Mouse (Mus musculus) lung, postnatal 0 days (tissue): Measurements from ENCODE around the gene Cd28. TPM values are rescaled to one million over a fixed set of nuclear protein-coding genes. Genes with fewer than 3 reads are reported as not detected.

Source experiments
- ATAC-seq: fragments of 200-750 bp; cut with Nextera tagmentation; 2 replicates; pipeline ENCODE4 v1.8.0; 2017; ENCODE audit warnings: moderate library complexity
- DNase-seq: peaks from one replicate; pipeline ENCODE4 v3.0.0-alpha.2; 2016; ENCODE audit warnings: low spot score
- H3K27ac ChIP-seq: fragments of 300-500 bp; sonication (generic); 2 replicates; pipeline ENCODE4 v1.5.1; 2014; ENCODE audit warnings: antibody characterized with exemption, mild to moderate bottlenecking, low read length, mixed read lengths
- H3K27me3 ChIP-seq: fragments of 300-500 bp; sonication (generic); replicated peaks from 2 replicates; pipeline ENCODE4 v1.6.1; 2014; ENCODE audit warnings: low read length, mixed read lengths; ENCODE audit not compliant: insufficient read depth
- H3K36me3 ChIP-seq: fragments of 300-500 bp; sonication (generic); 2 replicates; pipeline ENCODE4 v1.6.1; 2014; ENCODE audit warnings: low read length, mixed read lengths; ENCODE audit not compliant: insufficient read depth
- H3K4me1 ChIP-seq: fragments of 300-500 bp; sonication (generic); 2 replicates; pipeline ENCODE4 v1.6.1; 2014; ENCODE audit warnings: antibody characterized with exemption, low read depth, low read length, mixed read lengths; ENCODE audit not compliant: insufficient read depth
- H3K4me2 ChIP-seq: fragments of 300-500 bp; sonication (generic); replicated peaks from 2 replicates; pipeline ENCODE4 v1.6.1; 2014; ENCODE audit warnings: low read depth, mild to moderate bottlenecking, low read length, moderate library complexity, mixed read lengths
- H3K4me3 ChIP-seq: fragments of 300-500 bp; sonication (generic); 2 replicates; pipeline ENCODE4 v1.5.1; 2014; ENCODE audit warnings: low read depth, low read length
- H3K9ac ChIP-seq: fragments of 300-500 bp; sonication (generic); replicated peaks from 2 replicates; pipeline ENCODE4 v1.6.1; 2014; ENCODE audit warnings: low read depth, mild to moderate bottlenecking
- H3K9me3 ChIP-seq: fragments of 300-500 bp; sonication (generic); 2 replicates; pipeline ENCODE4 v1.6.1; 2016; ENCODE audit warnings: low read length, mixed read lengths
- CTCF ChIP-seq: IDR thresholded peaks from 2 replicates; pipeline ENCODE4 v1.5.1; 2016; ENCODE audit warnings: antibody characterized with exemption, mild to moderate bottlenecking
- EP300 ChIP-seq: IDR thresholded peaks from 2 replicates; pipeline ENCODE4 v1.6.1; 2016; ENCODE audit warnings: antibody characterized with exemption, mild to moderate bottlenecking, control low read depth
- WGBS: fragments of 180-500 bp; shearing (Covaris S2); extraction: QIAGEN DNeasy Blood & Tissue Kit; methylation state at CpG from one replicate; pipeline ENCODE4 v1.1.7; 2014; 5-methylcytosine and 5-hydroxymethylcytosine counted together
- polyA plus RNA-seq: library from polyadenylated mRNA; unstranded; fragments of >200 nt; fragmentation: Nextera tagmentation; extraction: Ambion mirVana; gene quantifications from 2 replicates; pipeline ENCODE4 v1.2.1, GENCODE M21; 2015

Cd28 gene
- polyA plus RNA-seq, 1 experiment from 2014 or later = 0.12 TPM

GRCm38 (mm10) chr1:60746856-60747255 is 30.3 kb downstream of the Cd28 start:
- ATAC-seq (no peak), DNase-seq (no peak)
- WGBS = 95% methylated on average over 5 of the region's 5 CpGs

GRCm38 (mm10) chr1:60748286-60748685 is 31.7 kb downstream of the Cd28 start:
- DNase-seq = no peak
- WGBS = 91% methylated on average over 1 of the region's 1 CpGs
- no peak for ATAC-seq

More at GRCm38 (mm10) chr1:60746856-60747255, 30.3 kb downstream of the Cd28 start:
- no peak overlapping the region for H3K9ac ChIP-seq
- no peaks in the 10 kb centered on the region for H3K4me1 ChIP-seq
- TF ChIP-seq CTCF (no peak), EP300 (no peak)
- no peak overlapping the region for H3K4me3 ChIP-seq
- H3K36me3 ChIP-seq = no peaks in the 10 kb centered on the region
- no peak overlapping the region for H3K27ac ChIP-seq
- H3K27me3 ChIP-seq = no peaks in the 10 kb centered on the region
- H3K4me2 ChIP-seq = no peak overlapping the region
- no peaks in the 10 kb centered on the region for H3K9me3 ChIP-seq

GRCm38 (mm10) chr1:60748936-60749335 is 32.3 kb downstream of the Cd28 start:
- Histone ChIP-seq H3K4me1 (no peaks in the 10 kb centered on the region), H3K9me3 (no peaks in the 10 kb centered on the region), H3K36me3 (no peaks in the 10 kb centered on the region), H3K4me2 (no peak overlapping the region), H3K27ac (no peak overlapping the region), H3K9ac (no peak overlapping the region), H3K27me3 (no peaks in the 10 kb centered on the region), H3K4me3 (no peak overlapping the region)
- DNase-seq (no peak), ATAC-seq (no peak)
- 40% methylated on average over 4 of the region's 4 CpGs for WGBS
- no peak for TF ChIP-seq EP300
- TF ChIP-seq CTCF = no peak

More at GRCm38 (mm10) chr1:60748286-60748685, 31.7 kb downstream of the Cd28 start:
- H3K4me3 ChIP-seq = no peak overlapping the region
- no peaks in the 10 kb centered on the region for H3K4me1 ChIP-seq
- no peaks in the 10 kb centered on the region for H3K9me3 ChIP-seq
- TF ChIP-seq CTCF (no peak), EP300 (no peak)
- no peaks in the 10 kb centered on the region for H3K27me3 ChIP-seq
- no peak overlapping the region for H3K27ac ChIP-seq
- H3K36me3 ChIP-seq = no peaks in the 10 kb centered on the region
- no peak overlapping the region for H3K4me2 ChIP-seq
- no peak overlapping the region for H3K9ac ChIP-seq

- TF ChIP-seq EP300 (no peak), CTCF (no peak)
- H3K27me3 ChIP-seq = no peaks in the 10 kb centered on the region
- no peak overlapping the region for H3K4me2 ChIP-seq
- H3K4me1 ChIP-seq = no peaks in the 10 kb centered on the region
- no peak overlapping the region for H3K27ac ChIP-seq
- H3K36me3 ChIP-seq = no peaks in the 10 kb centered on the region
- H3K9me3 ChIP-seq = no peaks in the 10 kb centered on the region
- H3K4me3 ChIP-seq = no peak overlapping the region
- 73% methylated on average over 5 of the region's 5 CpGs for WGBS
- no peak overlapping the region for H3K9ac ChIP-seq
- DNase-seq (no peak), ATAC-seq (no peak)
Observed at GRCm38 (mm10) chr1:60749346-60749840, 32.8 kb downstream of the Cd28 start.

GRCm38 (mm10) chr1:60750201-60750765 is 33.7 kb downstream of the Cd28 start:
- ATAC-seq (no peak), DNase-seq (no peak)
- WGBS = 82% methylated on average over 6 of the region's 6 CpGs
- TF ChIP-seq CTCF (no peak), EP300 (no peak)
- Histone ChIP-seq H3K4me3 (no peak overlapping the region), H3K9me3 (no peaks in the 10 kb centered on the region), H3K9ac (no peak overlapping the region), H3K4me2 (no peak overlapping the region), H3K36me3 (no peaks in the 10 kb centered on the region), H3K4me1 (no peaks in the 10 kb centered on the region), H3K27ac (no peak overlapping the region), H3K27me3 (no peaks in the 10 kb centered on the region)

- ATAC-seq (no peak), DNase-seq (no peak)
- no peaks in the 10 kb centered on the region for H3K4me1 ChIP-seq
- WGBS = 85% methylated on average over 4 of the region's 4 CpGs
- H3K36me3 ChIP-seq = no peaks in the 10 kb centered on the region
- no peak overlapping the region for H3K4me2 ChIP-seq
- no peak overlapping the region for H3K4me3 ChIP-seq
- no peak overlapping the region for H3K27ac ChIP-seq
- no peaks in the 10 kb centered on the region for H3K27me3 ChIP-seq
- no peak overlapping the region for H3K9ac ChIP-seq
- no peaks in the 10 kb centered on the region for H3K9me3 ChIP-seq
- no peak for TF ChIP-seq EP300
- TF ChIP-seq CTCF = no peak
Observed at GRCm38 (mm10) chr1:60751011-60751410, 34.4 kb downstream of the Cd28 start.
